Mouse (Mus musculus) liver, embryonic 14.5 days (tissue): ENCODE data around the gene Tmtc1.

Experiments
- CTCF ChIP-seq: IDR thresholded peaks from 2 replicates; pipeline ENCODE4 v1.5.1; 2016; ENCODE audit warnings: antibody characterized with exemption, low read depth, control low read depth
- EP300 ChIP-seq: IDR thresholded peaks from 2 replicates; pipeline ENCODE4 v1.6.1; 2016; ENCODE audit warnings: antibody characterized with exemption, low read depth

DNA sequence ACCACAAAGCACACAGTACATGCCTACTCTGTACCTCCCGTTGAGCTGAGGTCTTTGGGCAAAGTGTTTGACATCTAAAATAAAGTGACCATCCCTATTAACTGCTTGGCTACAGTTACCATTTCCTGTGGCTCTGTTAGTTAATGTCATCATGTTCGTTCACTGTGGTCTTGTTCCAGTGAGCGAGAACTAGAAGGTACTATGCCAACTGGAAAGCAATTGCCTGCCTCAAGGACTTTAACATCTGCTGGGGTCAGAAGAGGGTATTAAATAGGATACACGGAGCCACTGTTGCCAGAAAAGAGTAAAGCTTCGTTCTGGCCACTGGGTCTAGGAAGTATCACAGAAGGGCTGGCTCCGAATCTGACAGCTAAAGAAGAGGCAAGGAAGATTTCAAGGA is 23.8 kb downstream of the Tmtc1 start:
- TF ChIP-seq CTCF (no peak), EP300 (no peak)
